Mouse (Mus musculus): Measurements from ENCODE around the gene Vcl. TPM values are rescaled to one million over a fixed set of nuclear protein-coding genes. Genes with fewer than 3 reads are reported as not detected.
A peak's percentile ranks its signal among the peaks of the same experiment; 100 is the strongest.

Gene Vcl
- polyA plus RNA-seq, 1 experiment: 14.7 TPM

DNA sequence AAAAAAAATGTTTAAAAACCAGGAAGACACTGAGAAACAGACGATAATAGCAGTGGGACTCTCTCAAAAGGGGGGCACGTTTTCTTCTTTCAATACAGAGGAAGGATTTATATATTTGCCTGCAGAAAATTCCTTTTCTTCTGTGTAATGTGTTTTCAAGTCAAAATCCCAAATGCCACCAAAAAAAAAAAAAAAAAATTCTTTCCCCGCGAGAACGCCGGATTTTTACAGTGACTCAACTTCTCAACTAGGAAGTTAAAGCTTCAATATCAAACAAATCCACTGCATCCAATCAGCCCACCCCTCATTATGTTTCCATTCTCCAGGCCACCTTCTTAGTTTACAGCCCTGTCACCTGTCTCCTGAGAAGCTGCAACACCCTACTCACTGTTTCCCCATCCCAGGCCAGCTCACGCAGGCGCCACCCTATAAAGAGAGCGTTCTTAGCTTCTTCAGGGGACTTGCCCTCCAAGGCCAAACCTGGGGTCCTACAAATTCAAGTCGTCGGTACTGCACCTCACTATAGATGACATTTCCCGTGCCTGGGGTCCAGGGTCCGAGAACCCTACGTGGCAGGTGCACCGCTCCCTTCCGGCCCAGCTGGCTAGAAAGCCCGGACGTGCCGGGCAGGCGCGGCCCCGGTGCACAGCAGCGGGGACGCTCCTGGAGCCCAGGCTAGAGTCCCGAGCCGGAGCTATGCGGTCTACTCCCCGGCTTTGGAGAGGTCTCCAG, 122.3 kb downstream of the Vcl start:
- no peak for TF ChIP-seq CTCF (IDR thresholded peaks at IDR 0.05; ENCODE audit: borderline replicate concordance, control insufficient read depth, extremely low read depth, insufficient read depth, low read length, poor library complexity)
- no peak for TF ChIP-seq POLR2A (IDR thresholded peaks at IDR 0.05; ENCODE audit: control insufficient read depth, extremely low read depth, insufficient read depth, low read length, poor library complexity)
- H3K27ac ChIP-seq (ENCODE audit: control insufficient read depth, insufficient read depth, low read length): peak overlapping the region; percentile 75
- 5% methylated on average over 28 of the region's 28 CpGs for WGBS

DNA sequence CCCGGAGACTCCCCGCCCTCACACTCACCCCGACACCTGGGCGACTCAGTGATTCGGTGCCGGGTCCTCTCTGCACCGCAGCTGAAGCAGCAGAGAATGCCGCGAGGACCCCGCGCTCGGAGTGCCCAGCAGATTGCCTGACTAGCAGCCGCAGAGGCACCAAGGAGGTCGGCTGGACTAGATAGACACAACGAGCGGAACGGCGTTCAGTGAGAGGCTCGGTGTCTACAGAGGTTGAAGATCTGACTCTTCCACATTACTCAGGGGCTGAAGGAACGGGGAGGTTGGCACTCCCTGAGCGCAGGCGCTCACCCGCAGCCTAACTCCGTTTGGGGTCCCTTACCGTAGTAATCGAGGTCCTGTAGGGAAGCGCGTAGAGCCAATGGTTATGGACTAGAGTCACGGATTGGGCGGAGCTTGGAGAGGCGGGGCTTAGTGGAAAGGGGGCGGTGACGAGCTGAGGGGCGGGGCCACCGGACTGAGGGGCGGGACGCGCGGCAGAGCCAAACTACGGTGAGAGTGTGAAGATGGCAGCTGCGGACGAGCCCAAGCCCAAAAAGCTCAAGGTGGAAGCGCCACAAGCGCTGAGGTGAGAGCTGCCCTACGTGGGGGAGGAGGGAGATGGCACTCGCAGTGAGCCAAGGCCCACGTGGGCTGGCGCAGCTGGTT, 123.0 kb downstream of the Vcl start, which contains the start of the genes Ap3m1 and Adk:
Ap3m1 (minus strand) TSS at position 397 of the 669 bp plus-strand sequence.
Adk (plus strand) TSS at position 463 of the 669 bp plus-strand sequence.
- peak; percentile 92 for DNase-seq
- Histone ChIP-seq H3K36me3 (ENCODE audit: control insufficient read depth, insufficient read depth, low read length) (no peaks in the 10 kb centered on the region), H3K27me3 (ENCODE audit: control insufficient read depth, insufficient read depth, low read length) (no peaks in the 10 kb centered on the region), H3K4me3 (ENCODE audit: control insufficient read depth, insufficient read depth, low read length) (peak within 1 kb of the TSS; percentile 61), H3K4me1 (replicated peaks; ENCODE audit: control insufficient read depth, insufficient read depth, low read length) (peaks cover 4% of the 10 kb centered on the region; the same call in 1 of the 2 replicates), H3K27ac (ENCODE audit: control insufficient read depth, insufficient read depth, low read length) (peak within 1 kb of the TSS; percentile 75)
- under 1% methylated on average over 48 of the region's 48 CpGs for WGBS
- TF ChIP-seq POLR2A (IDR thresholded peaks at IDR 0.05; ENCODE audit: control insufficient read depth, extremely low read depth, insufficient read depth, low read length, poor library complexity): peak; percentile 89
- TF ChIP-seq CTCF (IDR thresholded peaks at IDR 0.05; ENCODE audit: borderline replicate concordance, control insufficient read depth, extremely low read depth, insufficient read depth, low read length, poor library complexity): peak; percentile 30; the same call in 1 of the 2 replicates

More for the DNA sequence above, 122.3 kb downstream of the Vcl start:
- Histone ChIP-seq H3K4me1 (replicated peaks; ENCODE audit: control insufficient read depth, insufficient read depth, low read length) (peaks cover 4% of the 10 kb centered on the region; the same call in 1 of the 2 replicates), H3K27me3 (ENCODE audit: control insufficient read depth, insufficient read depth, low read length) (no peaks in the 10 kb centered on the region), H3K4me3 (ENCODE audit: control insufficient read depth, insufficient read depth, low read length) (peak overlapping the region; percentile 61), H3K36me3 (ENCODE audit: control insufficient read depth, insufficient read depth, low read length) (no peaks in the 10 kb centered on the region)
- no peak for DNase-seq

DNA sequence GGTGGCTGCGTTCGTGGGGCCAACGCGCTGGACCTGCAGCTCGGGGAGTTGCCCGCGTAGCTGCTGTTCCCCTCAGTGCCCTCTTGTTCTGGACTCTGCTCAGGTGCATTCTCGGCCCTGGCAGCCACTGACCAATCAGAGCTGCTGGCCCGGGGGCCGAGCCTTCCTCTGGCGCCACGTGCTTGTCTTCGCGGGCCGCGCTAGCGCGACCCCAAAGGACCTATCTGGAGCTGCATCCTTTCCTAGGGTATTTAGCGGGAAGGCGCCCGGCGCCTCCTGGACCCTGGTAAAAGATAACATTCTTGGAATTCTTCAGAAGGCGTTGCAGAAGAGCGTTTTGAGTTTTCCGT, 123.6 kb downstream of the Vcl start:
- no peaks in the 10 kb centered on the region for H3K36me3 ChIP-seq (ENCODE audit: control insufficient read depth, insufficient read depth, low read length)
- DNase-seq: no peak
- H3K4me1 ChIP-seq (replicated peaks; ENCODE audit: control insufficient read depth, insufficient read depth, low read length): peaks cover 4% of the 10 kb centered on the region; the same call in 1 of the 2 replicates
- under 1% methylated on average over 25 of the region's 25 CpGs for WGBS
- TF ChIP-seq POLR2A (IDR thresholded peaks at IDR 0.05; ENCODE audit: control insufficient read depth, extremely low read depth, insufficient read depth, low read length, poor library complexity): no peak
- no peak for TF ChIP-seq CTCF (IDR thresholded peaks at IDR 0.05; ENCODE audit: borderline replicate concordance, control insufficient read depth, extremely low read depth, insufficient read depth, low read length, poor library complexity)
- peak overlapping the region; percentile 53 for H3K4me3 ChIP-seq (ENCODE audit: control insufficient read depth, insufficient read depth, low read length)
- H3K27ac ChIP-seq (ENCODE audit: control insufficient read depth, insufficient read depth, low read length): no peak overlapping the region
- H3K27me3 ChIP-seq (ENCODE audit: control insufficient read depth, insufficient read depth, low read length): no peaks in the 10 kb centered on the region

DNA sequence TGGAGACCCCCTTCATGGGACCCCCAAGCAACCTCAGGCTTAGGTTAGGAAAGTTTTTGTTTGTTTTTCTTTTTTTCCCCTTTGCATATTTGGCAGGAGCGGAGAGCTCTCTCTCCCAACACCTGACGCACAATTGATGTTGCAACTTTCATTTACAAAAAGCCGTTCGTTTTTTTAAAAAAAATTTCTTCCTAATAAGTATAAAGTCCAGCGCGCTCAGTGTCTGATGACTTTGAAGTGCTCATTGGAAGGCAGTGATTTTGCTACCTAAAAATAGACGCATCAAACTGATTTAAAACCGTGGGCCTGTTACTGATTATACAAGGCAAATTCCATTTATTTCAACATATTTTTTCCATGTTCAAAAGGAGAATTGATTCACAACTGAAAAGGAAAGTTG, 124.0 kb downstream of the Vcl start:
- Histone ChIP-seq H3K36me3 (ENCODE audit: control insufficient read depth, insufficient read depth, low read length) (no peaks in the 10 kb centered on the region), H3K27ac (ENCODE audit: control insufficient read depth, insufficient read depth, low read length) (no peak overlapping the region), H3K4me1 (replicated peaks; ENCODE audit: control insufficient read depth, insufficient read depth, low read length) (peaks cover 4% of the 10 kb centered on the region; the same call in 1 of the 2 replicates), H3K27me3 (ENCODE audit: control insufficient read depth, insufficient read depth, low read length) (no peaks in the 10 kb centered on the region), H3K4me3 (ENCODE audit: control insufficient read depth, insufficient read depth, low read length) (peak overlapping the region; percentile 53; the same call in 1 of the 2 replicates)
- TF ChIP-seq CTCF (IDR thresholded peaks at IDR 0.05; ENCODE audit: borderline replicate concordance, control insufficient read depth, extremely low read depth, insufficient read depth, low read length, poor library complexity) (no peak), POLR2A (IDR thresholded peaks at IDR 0.05; ENCODE audit: control insufficient read depth, extremely low read depth, insufficient read depth, low read length, poor library complexity) (no peak)
- no peak for DNase-seq
- 17% methylated on average over 8 of the region's 8 CpGs for WGBS

DNA sequence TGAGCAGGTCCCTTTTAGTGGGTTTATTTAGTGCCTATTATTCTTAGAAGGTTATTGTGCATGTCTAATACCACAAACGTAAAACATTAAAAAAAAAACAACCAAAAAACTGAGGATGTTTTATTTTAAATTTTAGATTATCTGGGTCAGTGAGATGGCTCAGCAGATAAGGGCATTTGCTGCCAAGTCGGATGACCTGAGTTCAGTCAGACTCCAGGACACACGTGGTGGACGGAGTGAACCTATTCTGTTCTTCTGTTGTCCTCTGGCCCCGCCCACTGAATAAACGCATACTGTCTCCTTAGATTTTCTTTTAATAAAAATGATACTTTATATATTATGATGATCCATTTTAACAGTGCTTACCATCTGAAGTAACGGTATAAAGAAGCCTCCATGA, 124.4 kb downstream of the Vcl start:
- 88% methylated on average over 7 of the region's 7 CpGs for WGBS
- no peaks in the 10 kb centered on the region for H3K27me3 ChIP-seq (ENCODE audit: control insufficient read depth, insufficient read depth, low read length)
- no peak for TF ChIP-seq CTCF (IDR thresholded peaks at IDR 0.05; ENCODE audit: borderline replicate concordance, control insufficient read depth, extremely low read depth, insufficient read depth, low read length, poor library complexity)
- no peak for TF ChIP-seq POLR2A (IDR thresholded peaks at IDR 0.05; ENCODE audit: control insufficient read depth, extremely low read depth, insufficient read depth, low read length, poor library complexity)
- no peaks in the 10 kb centered on the region for H3K36me3 ChIP-seq (ENCODE audit: control insufficient read depth, insufficient read depth, low read length)
- peaks cover 4% of the 10 kb centered on the region; the same call in 1 of the 2 replicates for H3K4me1 ChIP-seq (replicated peaks; ENCODE audit: control insufficient read depth, insufficient read depth, low read length)
- H3K27ac ChIP-seq (ENCODE audit: control insufficient read depth, insufficient read depth, low read length): no peak overlapping the region
- no peak overlapping the region for H3K4me3 ChIP-seq (ENCODE audit: control insufficient read depth, insufficient read depth, low read length)
- DNase-seq: no peak

DNA sequence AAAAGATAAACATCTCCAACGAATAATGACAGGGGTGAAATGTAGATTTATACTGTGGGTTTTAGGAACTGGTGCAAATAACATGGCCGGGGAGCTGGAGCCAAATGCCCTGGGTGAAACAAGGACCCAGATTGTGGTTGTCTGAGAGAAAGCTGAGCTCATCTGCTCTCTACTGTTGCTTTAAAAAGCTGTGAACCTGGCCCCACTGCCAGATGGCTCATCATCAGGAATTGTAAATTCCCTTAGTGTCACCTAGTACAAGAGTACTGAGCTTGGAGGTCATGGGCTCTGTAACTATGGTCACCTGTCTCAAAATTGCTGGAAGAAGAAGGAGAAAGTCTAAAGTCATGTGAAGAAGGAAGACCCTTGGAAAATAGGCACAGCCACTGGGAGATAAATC, 129.8 kb downstream of the Vcl start:
- H3K4me3 ChIP-seq (ENCODE audit: control insufficient read depth, insufficient read depth, low read length): no peak overlapping the region
- no peak for DNase-seq
- TF ChIP-seq CTCF (IDR thresholded peaks at IDR 0.05; ENCODE audit: borderline replicate concordance, control insufficient read depth, extremely low read depth, insufficient read depth, low read length, poor library complexity): no peak
- no peak for TF ChIP-seq POLR2A (IDR thresholded peaks at IDR 0.05; ENCODE audit: control insufficient read depth, extremely low read depth, insufficient read depth, low read length, poor library complexity)

More for the DNA sequence above, 129.8 kb downstream of the Vcl start:
- Histone ChIP-seq H3K36me3 (ENCODE audit: control insufficient read depth, insufficient read depth, low read length) (no peaks in the 10 kb centered on the region), H3K27me3 (ENCODE audit: control insufficient read depth, insufficient read depth, low read length) (no peaks in the 10 kb centered on the region), H3K4me1 (replicated peaks; ENCODE audit: control insufficient read depth, insufficient read depth, low read length) (no peaks in the 10 kb centered on the region), H3K27ac (ENCODE audit: control insufficient read depth, insufficient read depth, low read length) (no peak overlapping the region)
- WGBS: 96% methylated on average over 2 of the region's 2 CpGs
